Mouse (Mus musculus) forebrain, embryonic 16.5 days (tissue): ENCODE measurements at regions not wholly inside any gene's neighbourhood (a gene's known extent, or its start where the extent isn't known, plus 50 kb on each side); places are given as distances from the start of the nearest gene placed in this dataset.

Experiments used
- ATAC-seq: fragments of 200-750 bp; cut with Nextera tagmentation; 2 replicates; pipeline ENCODE4 v1.8.0; 2017; ENCODE audit warnings: mild to moderate bottlenecking, moderate library complexity
- H3K27ac ChIP-seq: fragments of 300-500 bp; sonication (generic); 2 replicates; pipeline ENCODE4 v1.5.1; 2014; ENCODE audit warnings: low read length, control low read depth
- H3K27me3 ChIP-seq: fragments of 300-500 bp; sonication (generic); replicated peaks from 2 replicates; pipeline ENCODE4 v1.6.1; 2014; ENCODE audit warnings: low read length; ENCODE audit not compliant: control insufficient read depth, insufficient read depth
- H3K36me3 ChIP-seq: fragments of 300-500 bp; sonication (generic); 2 replicates; pipeline ENCODE4 v1.6.1; 2014; ENCODE audit not compliant: control insufficient read depth, insufficient read depth
- H3K4me1 ChIP-seq: fragments of 300-500 bp; sonication (generic); replicated peaks from 2 replicates; pipeline ENCODE4 v1.6.1; 2014; ENCODE audit warnings: low read length; ENCODE audit not compliant: control insufficient read depth, insufficient read depth
- H3K4me2 ChIP-seq: fragments of 300-500 bp; sonication (generic); 2 replicates; pipeline ENCODE4 v1.6.1; 2014; ENCODE audit warnings: mild to moderate bottlenecking, low read length, control low read depth
- H3K4me3 ChIP-seq: fragments of 300-500 bp; sonication (generic); replicated peaks from 2 replicates; pipeline ENCODE4 v1.5.1; 2014; ENCODE audit warnings: mild to moderate bottlenecking, low read length, control low read depth
- H3K9ac ChIP-seq: fragments of 300-500 bp; sonication (generic); replicated peaks from 2 replicates; pipeline ENCODE4 v1.6.1; 2014; ENCODE audit warnings: low read depth, low read length, control low read depth
- H3K9me3 ChIP-seq: fragments of 300-500 bp; sonication (generic); 2 replicates; pipeline ENCODE4 v1.6.1; 2016; ENCODE audit warnings: low read length; ENCODE audit not compliant: control insufficient read depth
- WGBS: fragments of 180-500 bp; shearing (Covaris S2); extraction: QIAGEN DNeasy Blood & Tissue Kit; methylation state at CpG from one replicate; pipeline ENCODE4 v1.1.7; 2014; 5-methylcytosine and 5-hydroxymethylcytosine counted together

DNA sequence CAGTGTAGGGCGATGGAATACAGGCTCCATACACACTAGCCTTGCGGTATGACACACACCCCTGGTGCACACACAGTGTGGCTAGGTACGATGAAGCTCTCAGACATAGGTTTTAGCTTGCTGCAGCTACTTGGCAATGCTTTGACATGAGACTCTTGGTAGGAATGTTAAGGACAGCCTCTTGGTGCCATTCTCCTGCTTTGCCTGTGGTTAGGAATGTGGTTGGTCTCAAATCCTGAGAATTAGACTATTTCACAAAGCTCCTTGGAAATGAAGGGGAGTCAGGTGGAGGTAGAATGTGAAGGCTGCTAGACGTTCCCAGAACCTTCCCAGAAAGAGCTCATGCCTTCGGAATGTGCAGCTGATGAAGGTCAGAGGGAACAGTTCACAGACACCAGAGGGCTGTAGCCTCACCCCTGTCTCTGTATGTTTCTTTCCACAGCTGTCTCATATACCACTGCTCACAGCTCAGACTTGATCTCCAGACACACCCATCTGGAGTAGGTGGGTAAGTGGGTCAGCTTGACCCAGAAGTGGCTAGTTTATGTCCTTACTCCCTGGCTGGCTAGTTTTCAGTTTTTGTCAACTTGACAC lies 66.9 kb upstream of the Tgfbr2 start:
- Histone ChIP-seq H3K9ac (no peak overlapping the region), H3K4me3 (no peak overlapping the region), H3K4me2 (no peak overlapping the region), H3K27me3 (no peaks in the 10 kb centered on the region), H3K4me1 (no peaks in the 10 kb centered on the region), H3K27ac (no peak overlapping the region), H3K36me3 (no peaks in the 10 kb centered on the region), H3K9me3 (no peaks in the 10 kb centered on the region)
- 91% methylated on average over 5 of the region's 5 CpGs for WGBS
- ATAC-seq: no peak

GRCm38 (mm10) chr9:116241290-116241689 lies 66.1 kb upstream of the Tgfbr2 start:
- Histone ChIP-seq H3K27me3 (no peaks in the 10 kb centered on the region), H3K9me3 (no peaks in the 10 kb centered on the region), H3K4me1 (no peaks in the 10 kb centered on the region), H3K36me3 (no peaks in the 10 kb centered on the region), H3K9ac (no peak overlapping the region), H3K27ac (no peak overlapping the region), H3K4me2 (no peak overlapping the region), H3K4me3 (no peak overlapping the region)
- no peak for ATAC-seq
- WGBS: 89% methylated on average over 10 of the region's 10 CpGs

DNA sequence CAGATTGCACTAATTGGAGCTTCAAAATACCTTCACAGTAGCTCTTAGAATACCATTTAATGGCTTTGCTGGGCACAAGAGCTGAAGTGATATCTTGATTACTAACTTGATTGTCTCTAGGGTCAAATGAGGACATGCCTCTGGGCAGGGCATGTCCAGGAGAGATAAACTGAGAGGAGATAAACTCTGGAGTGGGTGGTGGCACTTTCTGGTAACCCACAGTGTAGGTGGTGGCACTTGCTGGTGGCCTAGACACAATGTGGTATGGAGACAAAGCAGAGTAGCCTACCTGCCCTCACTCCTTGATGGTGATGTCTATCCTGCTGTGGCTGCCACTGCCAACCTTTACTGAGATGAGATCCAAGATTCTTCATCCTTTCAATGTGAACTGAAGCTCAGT lies 61.7 kb upstream of the Tgfbr2 start:
- Histone ChIP-seq H3K27me3 (no peaks in the 10 kb centered on the region), H3K9ac (no peak overlapping the region), H3K4me3 (no peak overlapping the region), H3K9me3 (no peaks in the 10 kb centered on the region), H3K36me3 (no peaks in the 10 kb centered on the region), H3K27ac (no peak overlapping the region), H3K4me2 (no peak overlapping the region), H3K4me1 (peaks cover 5% of the 10 kb centered on the region; the same call in 1 of the 2 replicates)
- no peak for ATAC-seq

DNA sequence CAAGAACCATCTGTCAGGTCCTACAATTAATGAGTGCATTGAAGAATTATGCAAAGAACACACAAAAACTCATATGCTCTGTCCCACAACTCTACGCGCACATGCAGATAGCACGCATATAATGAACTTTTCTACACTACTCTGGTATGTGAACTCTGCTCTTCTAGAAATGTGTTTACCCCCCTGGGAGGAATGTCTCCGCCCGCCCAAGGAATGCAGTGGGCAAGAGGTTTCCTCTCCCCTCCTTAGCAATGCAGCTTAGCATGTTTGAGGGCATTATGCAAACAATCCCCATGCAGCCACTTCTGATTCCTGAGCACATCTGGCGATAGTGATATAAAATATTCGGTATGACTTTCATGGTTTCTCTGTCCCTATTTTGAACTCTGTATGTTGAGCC lies 59.0 kb upstream of the Tgfbr2 start:
- Histone ChIP-seq H3K4me1 (peaks cover 14% of the 10 kb centered on the region; the same call in 1 of the 2 replicates), H3K36me3 (no peaks in the 10 kb centered on the region), H3K9me3 (no peaks in the 10 kb centered on the region), H3K4me2 (no peak overlapping the region), H3K27me3 (no peaks in the 10 kb centered on the region), H3K27ac (no peak overlapping the region), H3K4me3 (no peak overlapping the region), H3K9ac (no peak overlapping the region)
- WGBS: 90% methylated on average over 7 of the region's 7 CpGs
- no peak for ATAC-seq

DNA sequence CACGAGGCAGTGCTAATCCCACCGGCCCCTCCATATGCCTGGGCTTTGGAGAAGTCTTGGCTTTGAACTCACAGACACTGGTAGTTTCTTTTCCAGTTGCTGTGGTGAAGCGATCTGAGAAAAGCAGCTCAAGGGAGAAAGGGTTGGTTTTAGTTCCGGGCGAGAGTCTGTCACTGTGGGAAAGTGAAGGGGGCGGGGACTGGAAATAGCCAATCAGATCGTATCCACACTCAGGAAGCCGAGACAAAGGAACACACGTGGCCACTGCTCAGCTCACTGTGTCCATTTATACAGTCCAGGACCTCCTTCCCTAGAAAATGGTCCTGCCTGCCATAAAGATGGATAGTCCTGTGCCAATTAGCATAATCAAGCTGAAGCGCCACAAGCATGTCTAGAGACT lies 57.2 kb upstream of the Tgfbr2 start:
- H3K36me3 ChIP-seq: no peaks in the 10 kb centered on the region
- peaks cover 14% of the 10 kb centered on the region; the same call in 1 of the 2 replicates for H3K4me1 ChIP-seq
- no peaks in the 10 kb centered on the region for H3K27me3 ChIP-seq
- no peak overlapping the region for H3K4me2 ChIP-seq
- ATAC-seq: peak; percentile 20; the same call in 1 of the 2 replicates
- H3K9ac ChIP-seq: no peak overlapping the region
- H3K27ac ChIP-seq: no peak overlapping the region
- H3K9me3 ChIP-seq: no peaks in the 10 kb centered on the region
- WGBS: 72% methylated on average over 10 of the region's 10 CpGs
- H3K4me3 ChIP-seq: no peak overlapping the region

GRCm38 (mm10) chr9:116231351-116232311 lies 56.5 kb upstream of the Tgfbr2 start:
- H3K27ac ChIP-seq: peak overlapping the region; percentile 10; the same call in 1 of the 2 replicates
- WGBS: 70% methylated on average over 16 of the region's 16 CpGs
- ATAC-seq: peak; percentile 31; the same call in 1 of the 2 replicates

DNA sequence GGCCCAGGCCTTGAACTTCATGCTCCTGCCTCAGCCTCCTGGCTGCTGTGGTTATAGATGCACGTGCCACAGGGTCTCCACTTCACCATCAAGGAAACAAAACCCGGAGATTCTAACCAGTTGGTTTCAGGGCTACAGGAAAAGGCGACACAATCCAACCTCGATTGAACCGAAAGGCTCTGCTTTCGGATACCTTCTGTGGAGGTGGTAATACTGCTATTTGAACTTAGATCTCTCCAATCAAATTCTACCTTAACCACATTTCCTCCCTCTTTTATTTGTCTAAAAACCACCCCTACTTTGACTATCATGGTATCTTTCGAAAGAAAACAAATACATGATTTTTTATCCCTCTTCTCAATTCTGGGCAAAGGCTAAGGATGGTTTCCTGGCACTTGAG lies 55.2 kb upstream of the Tgfbr2 start:
- Histone ChIP-seq H3K4me1 (peaks cover 14% of the 10 kb centered on the region; the same call in 1 of the 2 replicates), H3K27ac (no peak overlapping the region), H3K9ac (no peak overlapping the region), H3K4me2 (no peak overlapping the region), H3K36me3 (no peaks in the 10 kb centered on the region), H3K4me3 (no peak overlapping the region), H3K9me3 (no peaks in the 10 kb centered on the region), H3K27me3 (no peaks in the 10 kb centered on the region)
- no peak for ATAC-seq
- 70% methylated on average over 7 of the region's 7 CpGs for WGBS

More at GRCm38 (mm10) chr9:116231351-116232311, 56.5 kb upstream of the Tgfbr2 start:
- Histone ChIP-seq H3K4me1 (peaks cover 14% of the 10 kb centered on the region; the same call in 1 of the 2 replicates), H3K36me3 (no peaks in the 10 kb centered on the region), H3K9ac (no peak overlapping the region), H3K4me3 (no peak overlapping the region), H3K9me3 (no peaks in the 10 kb centered on the region), H3K4me2 (no peak overlapping the region), H3K27me3 (no peaks in the 10 kb centered on the region)

GRCm38 (mm10) chr9:116228443-116228842 lies 53.3 kb upstream of the Tgfbr2 start:
- H3K4me1 ChIP-seq: peaks cover 14% of the 10 kb centered on the region; the same call in 1 of the 2 replicates
- WGBS: 80% methylated on average over 9 of the region's 9 CpGs
- no peak for ATAC-seq
- H3K4me2 ChIP-seq: no peak overlapping the region
- no peak overlapping the region for H3K4me3 ChIP-seq
- no peak overlapping the region for H3K9ac ChIP-seq
- no peak overlapping the region for H3K27ac ChIP-seq
- no peaks in the 10 kb centered on the region for H3K9me3 ChIP-seq
- no peaks in the 10 kb centered on the region for H3K36me3 ChIP-seq
- H3K27me3 ChIP-seq: no peaks in the 10 kb centered on the region

DNA sequence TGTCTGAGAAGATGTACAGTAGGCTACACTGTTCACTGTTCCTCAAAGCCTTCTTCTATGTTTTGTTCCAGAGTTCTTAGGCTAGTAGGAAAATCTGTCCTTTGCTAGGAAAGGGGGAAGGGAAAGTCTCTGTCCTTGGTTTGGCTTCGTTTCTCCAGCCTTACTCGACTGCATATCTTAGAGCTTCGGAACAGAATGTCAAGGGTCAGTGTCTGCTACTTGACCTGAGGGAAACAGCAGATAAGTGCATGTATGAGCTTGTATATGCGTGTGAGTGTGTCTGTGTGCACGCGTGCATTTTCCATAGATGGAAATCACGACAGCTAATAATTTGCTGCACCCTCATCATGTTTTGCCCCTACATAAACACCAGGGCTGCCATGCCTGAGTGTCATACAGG lies 52.6 kb upstream of the Tgfbr2 start:
- Histone ChIP-seq H3K4me1 (peaks cover 14% of the 10 kb centered on the region; the same call in 1 of the 2 replicates), H3K36me3 (no peaks in the 10 kb centered on the region), H3K27me3 (no peaks in the 10 kb centered on the region), H3K4me3 (no peak overlapping the region), H3K9ac (no peak overlapping the region), H3K9me3 (no peaks in the 10 kb centered on the region), H3K27ac (no peak overlapping the region), H3K4me2 (no peak overlapping the region)
- 89% methylated on average over 7 of the region's 7 CpGs for WGBS
- no peak for ATAC-seq
